Mouse (Mus musculus) brain, embryonic 14.5 days (tissue): Measurements from ENCODE around the gene Myl12a.

ENCODE experiments used
- CTCF ChIP-seq: fragments of 200-500 bp; IDR thresholded peaks from 2 replicates; pipeline ENCODE4 v1.5.1; 2012; ENCODE audit warnings: inconsistent platforms, mild to moderate bottlenecking, moderate library complexity, borderline replicate concordance; ENCODE audit not compliant: insufficient read depth, insufficient read length; ENCODE audit errors: extremely low read depth
- POLR2A ChIP-seq: fragments of 200-500 bp; IDR thresholded peaks from 2 replicates; pipeline ENCODE4 v1.6.1; 2012; ENCODE audit warnings: mild to moderate bottlenecking, inconsistent platforms, borderline replicate concordance; ENCODE audit not compliant: poor library complexity, insufficient read depth, insufficient read length, severe bottlenecking; ENCODE audit errors: extremely low read depth

- no peak for TF ChIP-seq CTCF
- no peak for TF ChIP-seq POLR2A
These were observed 988 bp downstream of the Myl12a start for GRCm38 (mm10) chr17:71001699-71002080.
